Mouse (Mus musculus) liver, postnatal 0 days (tissue): ENCODE measurements at regions not wholly inside any gene's neighbourhood (a gene's known extent, or its start where the extent isn't known, plus 50 kb on each side); places are given as distances from the start of the nearest gene placed in this dataset.

ENCODE experiments used
- ATAC-seq: fragments of 200-750 bp; cut with Nextera tagmentation; 2 replicates; pipeline ENCODE4 v1.8.0; 2017; ENCODE audit warnings: mild to moderate bottlenecking, moderate library complexity
- DNase-seq: peaks from one replicate; pipeline ENCODE4 v3.0.0-alpha.2; 2016
- H3K27ac ChIP-seq: fragments of 300-500 bp; sonication (generic); 2 replicates; pipeline ENCODE4 v1.5.1; 2014; ENCODE audit warnings: antibody characterized with exemption, moderate library complexity, mild to moderate bottlenecking, low read depth
- H3K27me3 ChIP-seq: fragments of 300-500 bp; sonication (generic); 2 replicates; pipeline ENCODE4 v1.6.1; 2014; ENCODE audit warnings: low read length, control low read depth, mixed read lengths; ENCODE audit not compliant: insufficient read depth
- H3K36me3 ChIP-seq: fragments of 300-500 bp; sonication (generic); replicated peaks from 2 replicates; pipeline ENCODE4 v1.6.1; 2014; ENCODE audit warnings: mild to moderate bottlenecking, control low read depth, low read length, moderate library complexity, mixed read lengths; ENCODE audit not compliant: insufficient read depth
- H3K4me1 ChIP-seq: fragments of 300-500 bp; sonication (generic); 2 replicates; pipeline ENCODE4 v1.6.1; 2014; ENCODE audit warnings: antibody characterized with exemption, mild to moderate bottlenecking, control low read depth; ENCODE audit not compliant: insufficient read depth
- H3K4me2 ChIP-seq: fragments of 300-500 bp; sonication (generic); 2 replicates; pipeline ENCODE4 v1.6.1; 2014; ENCODE audit warnings: low read depth, mild to moderate bottlenecking, low read length, moderate library complexity, mixed read lengths
- H3K4me3 ChIP-seq: fragments of 300-500 bp; sonication (generic); 2 replicates; pipeline ENCODE4 v1.5.1; 2014; ENCODE audit warnings: low read depth, low read length
- H3K9ac ChIP-seq: fragments of 300-500 bp; sonication (generic); replicated peaks from 2 replicates; pipeline ENCODE4 v1.6.1; 2014; ENCODE audit warnings: mild to moderate bottlenecking, moderate library complexity
- H3K9me3 ChIP-seq: fragments of 300-500 bp; sonication (generic); 2 replicates; pipeline ENCODE4 v1.6.1; 2016; ENCODE audit warnings: mild to moderate bottlenecking, control low read depth, low read length, mixed read lengths
- CTCF ChIP-seq: sonication (generic); IDR thresholded peaks from 2 replicates; pipeline ENCODE4 v1.5.1; 2016; ENCODE audit warnings: antibody characterized with exemption, low read depth
- EP300 ChIP-seq: IDR thresholded peaks from 2 replicates; pipeline ENCODE4 v1.6.1; 2016; ENCODE audit warnings: antibody characterized with exemption, low read depth, mild to moderate bottlenecking
- WGBS: fragments of 180-500 bp; shearing (Covaris S2); extraction: QIAGEN DNeasy Blood & Tissue Kit; methylation state at CpG from one replicate; pipeline ENCODE4 v1.1.7; 2014; ENCODE audit not compliant: insufficient replicate concordance; 5-methylcytosine and 5-hydroxymethylcytosine counted together

GRCm38 (mm10) chr4:8292563-8292962, 53.7 kb upstream of the Car8 start:
- no peak overlapping the region for H3K4me3 ChIP-seq
- no peaks in the 10 kb centered on the region for H3K27me3 ChIP-seq
- DNase-seq (no peak), ATAC-seq (no peak)
- no peak overlapping the region for H3K27ac ChIP-seq
- H3K9me3 ChIP-seq: no peaks in the 10 kb centered on the region
- no peak overlapping the region for H3K9ac ChIP-seq
- 83% methylated on average over 1 of the region's 1 CpGs for WGBS
- no peak overlapping the region for H3K4me2 ChIP-seq
- TF ChIP-seq EP300 (no peak), CTCF (no peak)
- H3K4me1 ChIP-seq: no peaks in the 10 kb centered on the region
- H3K36me3 ChIP-seq: no peaks in the 10 kb centered on the region

- no peak for TF ChIP-seq CTCF
- TF ChIP-seq EP300: no peak
- ATAC-seq (no peak), DNase-seq (no peak)
- no peaks in the 10 kb centered on the region for H3K36me3 ChIP-seq
- WGBS: 66% methylated on average over 11 of the region's 11 CpGs
- no peak overlapping the region for H3K4me2 ChIP-seq
- no peaks in the 10 kb centered on the region for H3K9me3 ChIP-seq
- no peak overlapping the region for H3K9ac ChIP-seq
- H3K27me3 ChIP-seq: no peaks in the 10 kb centered on the region
- no peak overlapping the region for H3K27ac ChIP-seq
- H3K4me1 ChIP-seq: no peaks in the 10 kb centered on the region
- H3K4me3 ChIP-seq: no peak overlapping the region
Measured at GRCm38 (mm10) chr4:8291528-8292492, 53.0 kb upstream of the Car8 start.

DNA sequence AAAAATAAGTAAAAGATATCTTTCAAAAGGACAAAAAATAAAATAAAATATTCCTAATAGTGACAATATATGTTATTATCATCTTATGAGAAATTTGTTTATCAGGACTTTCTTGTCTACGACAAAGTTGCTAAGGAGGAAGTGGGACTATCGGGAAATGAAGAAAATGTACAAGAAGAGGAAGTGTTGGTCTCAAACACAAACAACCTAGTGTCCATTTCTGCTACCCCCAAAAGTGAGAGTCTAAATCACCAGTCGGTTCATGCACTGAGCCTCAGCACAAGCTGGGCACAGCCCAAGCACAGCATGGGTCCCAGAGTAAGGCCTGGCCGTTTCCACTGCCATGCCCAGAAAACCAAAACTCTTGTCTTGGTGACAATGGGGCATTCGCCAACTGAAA, 51.1 kb upstream of the Car8 start:
- TF ChIP-seq EP300: no peak
- TF ChIP-seq CTCF: no peak
- H3K4me3 ChIP-seq: no peak overlapping the region
- no peak overlapping the region for H3K27ac ChIP-seq
- no peak overlapping the region for H3K4me2 ChIP-seq
- 41% methylated on average over 5 of the region's 5 CpGs for WGBS
- no peaks in the 10 kb centered on the region for H3K36me3 ChIP-seq
- H3K9ac ChIP-seq: no peak overlapping the region
- no peaks in the 10 kb centered on the region for H3K27me3 ChIP-seq
- no peaks in the 10 kb centered on the region for H3K4me1 ChIP-seq
- ATAC-seq (no peak), DNase-seq (no peak)
- no peaks in the 10 kb centered on the region for H3K9me3 ChIP-seq
